Mouse (Mus musculus) heart, adult 2 months (tissue): ENCODE results near the gene Tmtc3.
A peak's percentile ranks its signal among the peaks of the same experiment; 100 is the strongest.

ENCODE experiments used
- CTCF ChIP-seq: fragments of 200-600 bp; IDR thresholded peaks from 2 replicates; pipeline ENCODE4 v1.8.1; 2022; ENCODE audit warnings: antibody characterized with exemption, mild to moderate bottlenecking, moderate library complexity
- EP300 ChIP-seq: fragments of 200-500 bp; IDR thresholded peaks from 2 replicates; pipeline ENCODE4 v1.6.1; 2011; ENCODE audit warnings: low read depth, low read length, control low read depth; ENCODE audit not compliant: insufficient read depth
- POLR2A ChIP-seq: fragments of 200-500 bp; IDR thresholded peaks from 2 replicates; pipeline ENCODE4 v1.6.1; 2011; ENCODE audit warnings: mild to moderate bottlenecking, low read depth, low read length, control low read depth; ENCODE audit not compliant: insufficient read depth

DNA sequence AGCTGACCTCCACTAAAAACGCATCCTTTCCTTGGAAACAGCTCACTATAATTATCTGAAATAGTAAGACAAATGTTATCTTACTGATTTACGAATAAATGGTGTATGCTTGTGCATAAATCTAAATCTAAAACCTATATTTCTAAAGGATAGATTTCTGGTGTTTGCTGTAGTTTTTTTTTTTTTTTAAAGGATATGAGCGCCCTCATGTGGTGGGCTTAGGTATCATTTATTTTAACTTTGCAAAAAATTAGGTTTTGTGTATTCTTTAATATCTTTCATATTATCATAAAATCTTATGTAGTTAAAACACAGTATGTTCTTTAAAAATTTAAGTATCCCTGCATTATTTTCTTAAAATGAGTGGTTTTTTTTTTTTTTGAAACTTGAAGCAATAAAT is 12.1 kb downstream of the Tmtc3 start:
- TF ChIP-seq EP300 = no peak
- no peak for TF ChIP-seq POLR2A
- peak; percentile 75 for TF ChIP-seq CTCF
